ENCODE assay signal across 8 mouse cellular contexts in genomic region chr10:12817409-12817808, GRCm38 (mm10). TPM values are rescaled to one million over a fixed set of nuclear protein-coding genes. Genes with fewer than 3 reads are reported as not detected.
A peak's percentile ranks its signal among the peaks of the same experiment; 100 is the strongest.
DNase-seq lines count a peak whose midpoint lies in the region; ATAC-seq lines count a peak whose summit lies in the region.

No protein-coding gene starts in this region.

- DNase-seq in 3134 (ENCODE audit: extremely low read depth, insufficient read length, low spot score) (peak; percentile 56), 3T3-L1 (ENCODE audit: low read depth, low spot score) (peak; percentile 27)
- peak; percentile 89 to 93 for DNase-seq in cerebellum, postnatal 10 days
- peak; percentile 81 for DNase-seq in heart, postnatal 4 days
- DNase-seq in frontal cortex, postnatal 10 days (ENCODE audit: low spot score in 2 of 2): no peak
- DNase-seq in right cerebral cortex, postnatal 36 days (ENCODE audit: low spot score in 2 of 2): no peak
- no peak for DNase-seq in layer of hippocampus, adult 8-10 months (ENCODE audit: low spot score in 2 of 2)

- peak; percentile 47 for ATAC-seq in megakaryocyte progenitor cell, adult 5-6 weeks (replicated peaks; ENCODE audit: poor library complexity)

RNA-seq across cellular contexts. Expression of gene Utrn, which starts 51.8 kb away (rescaled TPM):
- 100 to 1,000 TPM in 1 of 2 experiments, 10 to 100 TPM in 1; 95.0 to 104 TPM for total RNA-seq in heart, postnatal 4 days (2021)
- total RNA-seq in megakaryocyte progenitor cell, adult 5-6 weeks (2015): 25.6 and 28.2 TPM in 2 replicates
- total RNA-seq in megakaryocyte progenitor cell, adult 5-6 weeks (2017): 17.2 and 24.2 TPM in 2 replicates
- 10 to 100 TPM; 39.9 to 46.6 (median 44.0) TPM for total RNA-seq in layer of hippocampus, adult 8-10 months (2022)

Comparison
In these comparisons a context has a peak if more than half of its experiments do, and no peak if none do; other contexts are left out.
1. DNase-seq: peak in 3134 (single experiment), 3T3-L1 (single experiment), cerebellum, postnatal 10 days (2 of 2) and heart, postnatal 4 days (single experiment); none in frontal cortex, postnatal 10 days (0 of 2), right cerebral cortex, postnatal 36 days (0 of 2) and layer of hippocampus, adult 8-10 months (0 of 2).